In genomic region chr5:33976267-33976666, GRCm38 (mm10) we compare ENCODE assay signal across 29 mouse cellular contexts. TPM values are rescaled to one million over a fixed set of nuclear protein-coding genes. Genes with fewer than 3 reads are reported as not detected.
"Had no signal": no experiment of that assay in that cellular context is flagged by ENCODE, and none has a peak within 500 bp of the region (broad histone marks: within the 10 kb centered on the region; RNA-seq: fewer than 3 reads in every experiment).

No protein-coding gene starts in this region.

- H3K4me1 ChIP-seq: embryonic facial prominence, embryonic 10.5 days; embryonic facial prominence, embryonic 12.5 days; embryonic facial prominence, embryonic 13.5 days; embryonic facial prominence, embryonic 15.5 days; forebrain, embryonic 10.5 days; forebrain, embryonic 12.5 days; forebrain, embryonic 13.5 days; forebrain, embryonic 15.5 days; heart, embryonic 10.5 days had no signal

- H3K9me3 ChIP-seq: embryonic facial prominence, embryonic 12.5 days; embryonic facial prominence, embryonic 13.5 days; embryonic facial prominence, embryonic 15.5 days; forebrain, embryonic 10.5 days; forebrain, embryonic 12.5 days; forebrain, embryonic 13.5 days; forebrain, embryonic 15.5 days; heart, embryonic 10.5 days had no signal

- H3K4me3 ChIP-seq: embryonic facial prominence, embryonic 10.5 days; embryonic facial prominence, embryonic 12.5 days; embryonic facial prominence, embryonic 13.5 days; embryonic facial prominence, embryonic 15.5 days; erythroblast, embryonic 14.5 days; forebrain, embryonic 10.5 days; forebrain, embryonic 12.5 days; forebrain, embryonic 13.5 days; forebrain, embryonic 15.5 days; gastrocnemius, adult 2 months; heart, adult 2 months; heart, embryonic 10.5 days had no signal

- H3K27ac ChIP-seq: embryonic facial prominence, embryonic 10.5 days; embryonic facial prominence, embryonic 12.5 days; embryonic facial prominence, embryonic 13.5 days; embryonic facial prominence, embryonic 15.5 days; forebrain, embryonic 10.5 days; forebrain, embryonic 12.5 days; forebrain, embryonic 13.5 days; forebrain, embryonic 15.5 days; gastrocnemius, adult 2 months; heart, adult 2 months; heart, embryonic 10.5 days had no signal

- ATAC-seq: forebrain, embryonic 13.5 days; forebrain, embryonic 14.5 days; forebrain, embryonic 15.5 days; forebrain, embryonic 16.5 days; forebrain, postnatal 0 days had no signal

- DNase-seq: cerebellum, adult 9-10 months; cerebellum, adult 9-11 months; cerebellum, postnatal 10 days; cerebellum, postnatal 14 days; cerebellum, postnatal 25 days; cerebellum, postnatal 36 days; embryo, embryonic 11 days; forebrain, postnatal 0 days; gastrocnemius, adult 2 months; gastrocnemius, postnatal 10 days; gastrocnemius, postnatal 14 days; gastrocnemius, postnatal 25 days; gastrocnemius, postnatal 36 days; heart, adult 2 months had no signal

- H3K4me2 ChIP-seq: embryonic facial prominence, embryonic 12.5 days; embryonic facial prominence, embryonic 13.5 days; embryonic facial prominence, embryonic 15.5 days; forebrain, embryonic 12.5 days; forebrain, embryonic 13.5 days; forebrain, embryonic 15.5 days had no signal

- H3K27me3 ChIP-seq: embryonic facial prominence, embryonic 12.5 days; embryonic facial prominence, embryonic 13.5 days; embryonic facial prominence, embryonic 15.5 days; forebrain, embryonic 12.5 days; forebrain, embryonic 13.5 days; forebrain, embryonic 15.5 days had no signal

- H3K9ac ChIP-seq: embryonic facial prominence, embryonic 12.5 days; embryonic facial prominence, embryonic 13.5 days; embryonic facial prominence, embryonic 15.5 days; forebrain, embryonic 12.5 days; forebrain, embryonic 13.5 days; forebrain, embryonic 15.5 days; forebrain, postnatal 0 days had no signal

- H3K36me3 ChIP-seq: embryonic facial prominence, embryonic 10.5 days; embryonic facial prominence, embryonic 12.5 days; embryonic facial prominence, embryonic 13.5 days; forebrain, embryonic 12.5 days; forebrain, embryonic 15.5 days had no signal

RNA-seq across cellular contexts. Expression of gene Gm1673, which starts 7.0 kb away (rescaled TPM):
- total RNA-seq: common myeloid progenitor, adult 5-6 weeks; gastrocnemius, adult 18-20 months; gastrocnemius, adult 2 months; gastrocnemius, adult 8-10 months; gastrocnemius, postnatal 25 days; gastrocnemius, postnatal 36 days had no signal
- polyA plus RNA-seq: erythroblast, embryonic 14.5 days had no signal
